Mouse (Mus musculus) ES-Bruce4 (cell line): Measurements from ENCODE around the gene Dact1. TPM values are rescaled to one million over a fixed set of nuclear protein-coding genes. Genes with fewer than 3 reads are reported as not detected.
A peak's percentile ranks its signal among the peaks of the same experiment; 100 is the strongest.

Experiments
- H3K27ac ChIP-seq: 2 replicates; pipeline ENCODE4 v1.5.1; 2012; ENCODE audit warnings: low read length, inconsistent platforms; ENCODE audit not compliant: insufficient read depth
- H3K27me3 ChIP-seq: 2 replicates; pipeline ENCODE4 v1.6.1; 2012; ENCODE audit warnings: mild to moderate bottlenecking, low read length, inconsistent platforms; ENCODE audit not compliant: control insufficient read depth, poor library complexity, insufficient read depth, severe bottlenecking
- H3K36me3 ChIP-seq: 2 replicates; pipeline ENCODE4 v1.6.1; 2012; ENCODE audit warnings: inconsistent platforms, mild to moderate bottlenecking, low read length, moderate library complexity; ENCODE audit not compliant: control insufficient read depth, poor library complexity, insufficient read depth, severe bottlenecking
- H3K4me1 ChIP-seq: one replicate; pipeline ENCODE4 v1.8.1; 2011; ENCODE audit warnings: low read length; ENCODE audit not compliant: control insufficient read depth, insufficient read depth
- H3K4me3 ChIP-seq: 2 replicates; pipeline ENCODE4 v1.5.1; 2011; ENCODE audit warnings: low read depth, mild to moderate bottlenecking, low read length
- H3K9ac ChIP-seq: 2 replicates; pipeline ENCODE4 v1.6.1; 2012; ENCODE audit warnings: low read depth, mild to moderate bottlenecking, inconsistent platforms; ENCODE audit not compliant: poor library complexity, severe bottlenecking
- H3K9me3 ChIP-seq: replicated peaks from 2 replicates; pipeline ENCODE4 v1.6.1; 2012; ENCODE audit warnings: mild to moderate bottlenecking, low read length, inconsistent platforms; ENCODE audit not compliant: control insufficient read depth, poor library complexity, insufficient read depth, severe bottlenecking
- CTCF ChIP-seq: IDR thresholded peaks from one replicate; pipeline ENCODE4 v1.8.1; 2011; ENCODE audit warnings: low read depth, low read length
- EP300 ChIP-seq: IDR thresholded peaks from 2 replicates; pipeline ENCODE4 v1.6.1; 2011; ENCODE audit warnings: low read depth, low read length; ENCODE audit not compliant: insufficient read depth
- POLR2A ChIP-seq: IDR thresholded peaks from one replicate; pipeline ENCODE4 v1.8.1; 2011; ENCODE audit warnings: low read length; ENCODE audit not compliant: insufficient read depth
- polyA plus RNA-seq: library from polyadenylated mRNA; stranded (reverse); fragments of >200 nt; gene quantifications from 2 replicates; pipeline ENCODE4 v1.2.4, GENCODE M21; 2011; ENCODE audit warnings: low read depth; ENCODE audit not compliant: missing spikeins, insufficient read depth, insufficient read length

The Dact1 gene
- polyA plus RNA-seq, 1 experiment = 6.4 TPM

- Histone ChIP-seq H3K4me1 (peaks cover 5% of the 10 kb centered on the region), H3K9me3 (no peaks in the 10 kb centered on the region), H3K4me3 (no peak overlapping the region), H3K27ac (peak overlapping the region; percentile 97), H3K36me3 (no peaks in the 10 kb centered on the region), H3K27me3 (no peaks in the 10 kb centered on the region), H3K9ac (no peak overlapping the region)
- TF ChIP-seq CTCF = no peak
- peak; percentile 93 for TF ChIP-seq EP300
These were observed 12.7 kb upstream of the Dact1 start for GRCm38 (mm10) chr12:71296849-71297535.

- H3K27me3 ChIP-seq = no peaks in the 10 kb centered on the region
- H3K36me3 ChIP-seq = 0 out of 2 replicates have a peak, but pooled peaks cover 2% of the 10 kb centered on the region
- peak overlapping the region; percentile 70 for H3K4me3 ChIP-seq
- H3K27ac ChIP-seq = no peak overlapping the region
- TF ChIP-seq CTCF (no peak), POLR2A (no peak), EP300 (0 out of 2 replicates have a peak, but pooled peaks have one; percentile 8)
- no peaks in the 10 kb centered on the region for H3K9me3 ChIP-seq
- H3K4me1 ChIP-seq = no peaks in the 10 kb centered on the region
- H3K9ac ChIP-seq = peak overlapping the region; percentile 76
These were observed 616 bp downstream of the Dact1 start for GRCm38 (mm10) chr12:71310068-71310931.

DNA sequence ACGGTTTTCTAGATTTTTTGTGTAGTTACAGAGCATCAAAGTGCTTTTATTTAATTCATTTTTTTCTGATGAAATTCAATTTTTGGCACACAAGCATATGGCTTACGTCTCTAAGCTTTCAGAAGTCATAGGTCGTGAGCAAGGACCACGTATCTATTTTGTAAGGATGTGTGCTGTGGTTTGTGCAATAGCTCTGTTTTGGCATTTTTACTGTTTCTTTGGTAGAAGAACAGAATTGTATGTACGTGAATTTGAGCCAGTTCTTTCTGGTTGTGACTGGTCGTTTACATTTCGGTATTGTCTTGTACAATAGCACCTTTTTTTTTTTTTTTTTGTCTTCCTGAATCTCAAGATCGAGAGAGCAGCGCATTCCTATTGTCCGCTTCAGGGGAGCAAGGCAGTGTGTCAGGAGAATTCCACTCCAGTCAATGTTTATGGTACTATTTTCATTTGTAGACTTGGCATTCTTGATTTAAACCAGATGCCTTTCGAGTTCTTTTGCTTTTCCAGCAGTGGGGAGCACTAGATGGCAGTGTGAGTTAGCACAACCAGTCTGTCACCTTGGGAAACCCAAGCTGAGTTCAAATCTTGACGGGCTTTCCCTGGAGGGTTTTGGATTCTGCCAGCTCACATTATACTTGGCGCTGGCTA is 1.7 kb downstream of the Dact1 start:
- Histone ChIP-seq H3K27me3 (no peaks in the 10 kb centered on the region), H3K4me1 (no peaks in the 10 kb centered on the region), H3K36me3 (0 out of 2 replicates have a peak, but pooled peaks cover 2% of the 10 kb centered on the region), H3K27ac (no peak overlapping the region), H3K9ac (no peak overlapping the region), H3K4me3 (no peak overlapping the region; the same call in 1 of the 2 replicates), H3K9me3 (no peaks in the 10 kb centered on the region)
- TF ChIP-seq CTCF = peak; percentile 21
- TF ChIP-seq POLR2A = no peak
- no peak for TF ChIP-seq EP300

DNA sequence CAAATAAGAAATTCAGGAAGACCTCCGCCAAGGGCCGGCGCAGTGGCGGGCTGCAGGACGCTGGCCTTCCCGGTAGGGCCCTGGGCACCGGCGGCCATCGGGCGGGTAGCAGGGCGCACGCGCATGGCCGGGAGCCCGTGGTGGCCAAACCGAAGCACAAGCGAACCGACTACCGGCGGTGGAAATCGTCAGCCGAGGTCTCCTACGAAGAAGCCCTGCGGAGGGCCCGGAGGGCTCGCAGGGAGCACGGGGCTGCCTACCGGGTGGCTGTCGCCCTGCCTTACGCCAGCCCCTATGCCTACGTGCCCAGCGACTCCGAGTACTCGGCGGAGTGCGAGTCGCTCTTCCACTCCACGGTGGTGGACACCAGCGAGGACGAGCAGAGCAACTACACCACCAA is 8.6 kb downstream of the Dact1 start:
- Histone ChIP-seq H3K27me3 (no peaks in the 10 kb centered on the region), H3K36me3 (no peaks in the 10 kb centered on the region), H3K4me1 (no peaks in the 10 kb centered on the region), H3K27ac (no peak overlapping the region), H3K9ac (peak overlapping the region; percentile 67), H3K4me3 (peak overlapping the region; percentile 37), H3K9me3 (no peaks in the 10 kb centered on the region)
- TF ChIP-seq EP300 (no peak), CTCF (no peak), POLR2A (no peak)

DNA sequence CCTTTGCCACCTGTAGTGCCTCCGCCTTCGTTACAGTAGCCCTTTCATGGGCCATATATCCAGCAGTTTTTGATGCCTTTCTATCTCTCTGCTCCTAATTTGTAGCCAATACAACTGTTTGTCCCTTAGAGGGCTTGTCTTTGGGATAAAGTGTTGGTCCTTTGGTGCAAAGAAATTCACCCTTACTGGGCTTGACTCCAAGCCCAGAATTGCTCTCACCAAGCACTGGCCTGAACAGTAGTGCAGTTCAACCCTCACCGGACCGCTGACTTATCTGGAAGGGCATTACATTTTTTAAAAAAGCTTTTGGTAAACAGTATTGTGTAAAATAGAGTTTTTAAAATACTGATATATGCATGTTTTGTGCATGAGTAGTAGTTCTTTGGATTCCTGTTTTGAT is 9.9 kb downstream of the Dact1 start:
- Histone ChIP-seq H3K9me3 (no peaks in the 10 kb centered on the region), H3K4me3 (no peak overlapping the region), H3K9ac (no peak overlapping the region), H3K36me3 (no peaks in the 10 kb centered on the region), H3K27me3 (no peaks in the 10 kb centered on the region), H3K27ac (no peak overlapping the region), H3K4me1 (no peaks in the 10 kb centered on the region)
- TF ChIP-seq CTCF (no peak), EP300 (no peak), POLR2A (no peak)

GRCm38 (mm10) chr12:71332646-71333045 is 23.0 kb downstream of the Dact1 start:
- Histone ChIP-seq H3K36me3 (no peaks in the 10 kb centered on the region), H3K4me1 (peaks cover 2% of the 10 kb centered on the region), H3K27me3 (no peaks in the 10 kb centered on the region), H3K9me3 (no peaks in the 10 kb centered on the region), H3K27ac (no peak overlapping the region), H3K4me3 (no peak overlapping the region), H3K9ac (no peak overlapping the region)
- no peak for TF ChIP-seq POLR2A
- no peak for TF ChIP-seq EP300
- no peak for TF ChIP-seq CTCF
